Mouse (Mus musculus) liver, postnatal 0 days (tissue): ENCODE measurements around the gene Sipa1l3.

Source experiments
- CTCF ChIP-seq: sonication (generic); IDR thresholded peaks from 2 replicates; pipeline ENCODE4 v1.5.1; 2016; ENCODE audit warnings: antibody characterized with exemption, low read depth
- EP300 ChIP-seq: IDR thresholded peaks from 2 replicates; pipeline ENCODE4 v1.6.1; 2016; ENCODE audit warnings: antibody characterized with exemption, low read depth, mild to moderate bottlenecking

DNA sequence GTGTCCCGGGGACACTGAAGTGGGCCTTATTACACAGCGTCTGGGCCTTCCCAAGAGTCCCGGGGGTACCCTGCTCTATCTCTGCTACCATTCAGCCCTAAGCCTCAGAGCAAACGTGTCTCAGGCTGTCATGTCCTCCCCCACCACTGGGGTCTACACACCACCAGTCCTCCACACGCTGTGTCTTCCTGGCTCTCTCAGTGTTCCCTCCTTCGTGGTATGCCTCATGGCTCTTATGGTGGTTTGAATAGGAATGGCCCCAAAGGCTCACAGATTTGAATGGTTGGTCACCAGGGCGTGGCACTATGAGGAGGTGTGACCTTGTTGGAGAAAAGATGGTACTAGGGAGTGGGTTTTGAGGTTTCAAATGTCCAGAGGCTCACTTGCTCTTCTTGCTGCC lies 43.4 kb downstream of the Sipa1l3 start:
- no peak for TF ChIP-seq CTCF
- TF ChIP-seq EP300: no peak
